Mouse (Mus musculus) layer of hippocampus, postnatal 36 days (tissue): ENCODE results near the gene Adamts7. TPM values are rescaled to one million over a fixed set of nuclear protein-coding genes. Genes with fewer than 3 reads are reported as not detected.

Experiments
- DNase-seq, 2 experiments: peaks; one replicate each; pipeline ENCODE4 v3.0.0; 2022
- total RNA-seq, 2 experiments: library from RNA; stranded (reverse); gene quantifications; 2 replicates each; pipeline ENCODE4 v1.2.3; 2021

Adamts7 gene
- total RNA-seq, 2 experiments from 2014 or later, result 0.20 to 0.80 TPM

DNA sequence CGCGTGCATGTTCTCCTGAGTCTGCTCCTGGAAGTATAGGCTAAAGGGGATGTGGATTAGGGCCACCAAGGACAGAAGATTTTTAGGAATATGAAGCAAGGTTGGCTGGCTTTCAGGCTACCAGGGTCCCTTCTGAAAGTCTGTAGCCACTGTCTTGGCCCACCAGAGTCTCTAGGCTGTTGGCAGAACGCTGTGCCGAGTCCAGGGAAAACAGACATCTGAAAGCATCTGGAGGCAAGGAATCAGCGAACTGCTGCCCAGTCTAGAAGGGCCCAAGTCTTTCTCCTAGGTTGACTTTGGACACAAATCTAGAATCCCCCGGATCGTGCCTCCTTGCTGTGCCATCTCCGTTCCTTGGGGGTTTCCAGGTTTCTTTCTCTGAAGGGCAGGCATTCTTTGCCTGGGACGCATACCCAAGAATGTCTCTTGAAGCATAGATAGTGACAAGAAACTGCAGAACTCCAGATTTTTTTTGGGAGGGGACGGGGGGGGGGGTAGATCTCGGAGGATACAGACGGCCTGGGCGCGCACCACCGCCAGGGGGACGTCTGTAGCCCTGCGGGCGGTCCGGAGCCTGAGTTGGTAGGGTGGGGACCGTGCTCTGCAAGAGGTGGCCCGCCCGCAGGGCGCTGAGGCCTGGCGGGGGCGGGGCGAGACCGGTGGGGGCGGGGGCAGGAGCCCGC, 485 bp upstream of the Adamts7 start:
- no peak for DNase-seq

DNA sequence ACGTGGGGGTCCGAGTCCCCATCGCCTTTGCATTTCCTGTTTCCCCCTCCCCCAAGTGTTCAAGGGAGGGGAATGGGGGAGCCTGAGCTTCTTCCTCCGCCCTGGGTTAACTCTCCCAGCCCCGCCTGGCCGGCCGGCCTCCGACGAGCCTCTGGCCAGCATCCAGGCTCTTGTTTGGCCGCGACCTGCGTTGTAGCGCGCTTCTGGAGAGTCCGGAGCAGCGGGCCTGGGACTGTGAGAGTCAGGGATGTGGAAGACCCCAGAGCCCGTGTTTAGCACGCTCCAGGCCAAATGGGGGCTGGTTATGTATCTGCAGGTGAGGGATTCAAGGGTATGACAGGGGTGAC, 853 bp downstream of the Adamts7 start:
- no peak for DNase-seq

DNA sequence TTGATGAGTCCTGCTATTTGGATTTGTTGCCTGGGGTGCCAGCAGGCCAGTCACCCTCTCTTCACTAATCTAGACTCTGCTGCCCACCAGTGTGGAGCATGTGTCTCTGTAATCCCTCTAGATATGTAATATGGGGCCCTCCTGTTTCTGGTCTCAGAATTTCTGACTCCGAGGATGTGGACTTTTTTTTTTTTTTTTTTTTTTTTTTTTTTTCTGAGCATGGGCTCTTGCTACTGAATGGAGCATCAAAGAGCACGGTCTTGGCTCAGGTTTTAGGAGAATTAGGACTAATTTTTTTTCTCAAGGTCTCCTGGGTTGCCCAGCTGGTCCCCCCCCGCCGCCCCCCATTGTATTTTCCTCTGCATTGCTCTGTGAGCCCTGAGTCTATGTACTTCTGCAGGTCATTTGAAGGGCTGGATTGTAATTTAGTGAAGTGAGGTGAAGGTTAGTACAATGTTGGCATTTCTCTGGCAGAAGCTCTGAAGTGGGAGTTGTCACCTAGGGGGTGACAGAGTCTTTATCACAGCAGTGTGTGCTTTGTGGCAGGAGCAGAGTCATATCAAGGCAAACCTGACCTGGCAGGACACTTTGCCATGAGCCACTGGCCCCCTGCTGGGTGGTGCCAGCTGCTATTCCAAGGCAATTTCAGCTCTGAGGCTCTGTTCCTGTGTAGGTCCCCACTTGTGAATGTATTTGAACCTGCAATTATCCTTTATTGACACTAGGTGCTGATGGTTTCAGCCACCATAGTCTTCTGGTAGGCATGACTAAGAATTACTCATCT, 2.0 kb downstream of the Adamts7 start:
- DNase-seq, result no peak

DNA sequence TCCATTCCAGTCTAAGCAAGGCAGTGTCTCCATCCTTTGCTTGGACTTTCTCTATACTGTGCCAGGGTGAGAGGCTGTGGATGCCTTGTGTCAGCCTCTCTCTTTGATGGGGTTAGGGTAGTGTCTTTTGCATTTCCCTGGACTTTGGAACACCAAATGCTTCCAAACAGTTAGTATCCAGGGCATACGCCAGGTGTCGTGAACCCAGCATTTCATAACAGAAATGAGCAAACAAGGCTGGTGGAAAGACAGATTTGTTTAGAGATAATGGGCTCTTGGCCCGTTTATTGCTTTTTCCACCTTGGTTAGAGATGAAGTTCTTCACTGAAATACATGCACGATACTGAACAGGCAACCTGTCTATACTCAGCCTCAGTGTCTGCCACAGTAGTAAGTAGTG, 2.7 kb downstream of the Adamts7 start:
- no peak for DNase-seq

DNA sequence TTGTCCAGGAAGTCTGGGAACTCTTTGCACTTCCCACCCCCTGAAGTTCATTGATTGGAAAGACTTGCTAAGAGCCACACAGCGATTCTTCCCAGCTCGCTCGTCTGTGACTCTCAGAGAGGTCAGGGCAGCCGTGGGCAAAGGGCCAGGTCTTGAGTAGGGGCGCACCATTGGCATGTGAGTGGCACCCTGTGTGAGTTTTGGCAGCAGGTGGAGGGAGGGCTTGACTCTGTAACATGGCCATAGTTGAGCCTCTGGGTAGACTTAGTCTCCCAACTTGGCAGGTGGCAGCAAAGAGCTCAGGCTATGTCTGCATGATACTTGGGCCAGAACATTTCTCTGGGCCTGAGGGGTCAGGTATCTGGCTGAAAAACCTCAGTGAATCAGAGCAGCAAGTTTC, 3.7 kb downstream of the Adamts7 start:
- DNase-seq, result no peak

DNA sequence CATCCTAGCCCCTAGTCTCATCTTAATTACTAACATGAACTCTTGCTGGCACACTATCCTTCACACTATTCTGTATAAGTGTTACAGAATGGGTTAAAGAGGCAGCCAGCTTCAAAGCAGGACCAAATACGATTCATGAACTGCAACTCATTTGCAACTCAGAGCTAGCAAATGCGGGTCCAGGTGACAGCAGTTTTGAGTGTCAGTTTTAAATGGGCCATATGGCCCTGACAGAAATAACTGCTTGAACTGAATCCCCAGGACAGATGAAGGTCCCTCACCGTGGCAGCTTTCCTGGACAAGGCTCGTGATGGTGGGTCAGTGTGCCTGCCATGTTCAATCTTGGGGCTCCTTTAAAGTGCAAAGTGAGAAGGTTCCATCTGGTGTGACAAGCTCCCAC, 7.1 kb downstream of the Adamts7 start:
- no peak for DNase-seq

DNA sequence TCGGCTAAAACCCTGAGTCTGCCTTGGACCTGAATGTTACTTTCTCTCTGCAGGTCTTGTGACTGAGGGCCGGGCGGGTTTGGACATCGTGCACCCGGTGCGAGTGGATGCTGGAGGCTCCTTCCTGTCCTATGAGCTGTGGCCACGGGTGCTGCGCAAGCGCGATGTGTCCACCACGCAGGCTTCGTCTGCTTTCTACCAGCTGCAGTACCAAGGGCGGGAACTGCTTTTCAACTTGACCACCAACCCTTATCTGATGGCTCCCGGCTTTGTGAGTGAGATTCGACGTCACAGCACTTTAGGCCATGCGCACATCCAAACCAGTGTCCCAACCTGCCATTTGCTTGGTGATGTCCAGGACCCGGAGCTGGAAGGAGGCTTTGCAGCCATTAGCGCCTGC, 8.6 kb downstream of the Adamts7 start:
- no peak for DNase-seq

DNA sequence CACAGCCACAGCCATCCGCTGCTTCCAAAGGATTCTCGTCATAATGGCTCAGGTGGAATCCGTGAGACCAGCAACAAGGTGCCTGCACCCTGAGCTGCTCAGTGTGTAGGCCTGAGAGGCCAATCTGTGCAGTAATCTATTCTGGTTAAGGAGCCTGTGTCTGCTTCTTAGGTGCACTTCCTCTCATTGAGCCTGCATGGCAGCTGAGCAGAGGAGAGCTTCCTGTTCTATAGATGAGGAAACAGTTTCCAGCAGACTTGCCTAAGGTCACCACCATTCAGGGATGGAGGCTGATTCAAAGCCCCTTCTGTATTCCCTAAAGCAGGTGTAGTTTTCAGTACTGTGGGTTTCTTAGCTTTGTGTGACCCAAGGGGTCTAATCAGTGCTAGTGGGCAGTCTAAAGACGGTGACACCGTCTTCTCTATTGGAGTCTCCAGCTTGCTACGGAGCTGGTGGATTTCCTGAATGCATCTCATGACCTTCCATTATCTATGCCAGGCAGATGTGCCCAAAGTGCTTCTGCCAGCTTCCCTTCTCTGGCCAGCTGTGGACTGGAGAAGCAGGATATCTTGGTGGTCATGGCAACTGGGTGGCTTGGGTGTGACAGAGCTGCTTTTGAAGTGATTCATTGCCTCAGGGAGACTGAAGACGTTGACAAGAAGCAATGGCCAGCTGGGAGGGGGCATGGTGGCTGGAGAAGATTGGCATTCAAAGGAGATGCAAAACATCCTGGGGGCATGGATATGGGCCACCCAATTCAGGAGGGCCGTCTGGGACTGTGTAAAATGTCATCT, 9.9 kb downstream of the Adamts7 start:
- no peak for DNase-seq

DNA sequence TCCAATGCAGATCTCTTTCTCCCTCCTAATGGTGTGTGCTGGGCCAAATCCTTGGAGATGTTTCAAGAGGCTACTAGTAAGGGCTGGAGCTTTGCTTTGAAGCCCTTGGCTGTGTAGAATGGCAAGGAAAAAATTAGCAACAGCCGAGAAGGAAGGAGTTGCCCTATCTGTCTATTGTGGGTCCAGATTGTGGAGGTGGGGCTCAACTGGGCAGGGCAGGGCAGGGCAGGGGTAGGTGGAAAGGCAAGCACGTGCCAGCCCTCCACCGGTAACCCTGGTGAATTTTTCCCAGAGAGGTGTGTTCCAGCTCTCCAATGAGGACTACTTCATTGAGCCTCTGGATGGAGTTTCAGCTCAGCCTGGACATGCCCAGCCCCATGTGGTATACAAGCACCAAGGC, 10.5 kb downstream of the Adamts7 start:
- DNase-seq, result no peak

DNA sequence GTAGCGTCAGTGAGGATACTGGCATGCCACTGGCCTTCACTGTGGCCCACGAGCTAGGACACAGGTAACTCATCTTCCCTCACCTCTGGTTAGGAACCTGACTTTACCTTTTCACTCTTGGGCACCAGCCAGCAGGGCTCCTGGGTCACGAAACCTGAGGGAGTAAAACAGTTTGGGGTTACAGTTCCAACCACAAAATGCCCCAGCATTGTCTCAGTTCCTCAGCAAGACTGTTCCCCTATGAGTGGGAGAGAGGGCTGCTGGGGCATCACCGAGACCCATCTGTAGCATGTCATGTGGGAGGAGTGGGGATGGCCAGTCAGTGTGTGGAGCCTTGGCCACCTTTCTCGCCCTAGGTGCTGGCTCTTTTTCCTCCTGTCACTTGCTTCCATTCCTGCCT, 16.5 kb downstream of the Adamts7 start:
- DNase-seq, result no peak

DNA sequence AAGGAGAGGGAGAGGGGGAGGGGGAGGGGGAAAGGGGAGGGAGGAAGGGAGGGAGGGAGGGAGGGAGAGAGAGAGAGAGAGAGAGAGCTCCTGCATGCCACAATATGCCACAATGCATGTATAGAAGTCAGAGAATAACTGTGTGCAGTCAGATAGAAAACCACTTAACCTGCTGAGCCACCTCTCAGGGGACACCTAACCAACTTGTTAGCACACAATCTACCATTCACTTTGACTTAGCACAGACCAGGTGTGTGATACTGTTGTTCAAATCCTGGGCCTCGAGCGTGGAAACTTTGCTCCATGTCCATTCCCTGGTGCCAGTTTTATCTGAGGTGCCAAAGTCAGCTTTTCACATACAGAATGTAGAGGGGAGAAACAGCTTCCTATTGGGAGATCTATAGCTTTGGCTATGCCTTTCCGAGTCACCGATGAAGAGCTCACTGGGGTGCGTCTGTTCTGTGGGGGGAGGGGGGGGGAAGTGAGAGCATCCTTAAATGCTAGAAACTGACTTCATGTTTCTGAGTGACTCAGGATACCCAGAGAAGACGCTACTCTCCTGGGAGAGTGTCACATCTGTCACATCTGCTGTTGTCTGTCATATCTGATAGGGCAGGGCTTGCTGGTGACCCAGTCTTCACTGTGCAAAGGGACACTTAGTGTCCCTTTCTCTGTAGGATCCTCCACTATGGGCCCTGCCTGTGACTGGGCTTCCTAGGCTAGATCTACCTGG, 19.0 kb downstream of the Adamts7 start:
- no peak for DNase-seq

DNA sequence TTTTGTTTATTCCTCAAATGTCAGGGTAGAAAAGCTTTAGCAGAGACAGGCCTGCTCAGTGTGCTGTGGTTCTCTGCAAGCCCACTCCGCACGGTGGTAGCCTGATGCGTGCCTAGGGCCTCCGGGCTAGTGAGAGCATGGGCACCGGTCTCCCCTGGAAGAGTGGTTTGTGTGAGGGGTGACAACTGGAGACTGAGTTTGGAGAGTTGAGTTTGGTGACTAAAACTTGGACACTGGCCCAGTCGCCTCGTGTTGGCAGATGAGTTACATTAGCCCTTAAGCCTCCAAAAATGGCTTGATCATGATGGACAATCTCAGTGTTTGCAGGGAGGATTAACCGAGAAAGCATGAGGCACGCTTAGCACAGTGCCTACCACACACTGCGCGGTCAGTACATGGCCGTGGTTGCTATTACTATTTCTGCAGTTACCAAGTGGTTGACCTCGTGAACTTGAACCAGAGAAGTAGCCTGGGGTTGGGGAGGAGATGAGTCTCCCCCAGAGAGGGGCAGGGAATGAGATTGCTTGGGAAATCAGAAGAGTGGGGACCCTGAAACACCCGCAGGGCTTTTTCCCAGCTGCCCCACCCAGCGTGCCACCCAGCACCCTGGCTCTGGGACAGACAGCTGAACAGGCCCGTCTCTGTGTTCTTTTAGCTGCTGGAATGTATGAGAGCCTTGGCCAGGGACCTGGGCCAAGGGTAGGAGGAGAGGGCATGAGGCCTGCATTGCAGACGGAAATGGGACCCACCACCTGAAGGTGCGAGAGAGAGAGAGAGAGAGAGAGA, 20.0 kb downstream of the Adamts7 start:
- DNase-seq, result no peak

DNA sequence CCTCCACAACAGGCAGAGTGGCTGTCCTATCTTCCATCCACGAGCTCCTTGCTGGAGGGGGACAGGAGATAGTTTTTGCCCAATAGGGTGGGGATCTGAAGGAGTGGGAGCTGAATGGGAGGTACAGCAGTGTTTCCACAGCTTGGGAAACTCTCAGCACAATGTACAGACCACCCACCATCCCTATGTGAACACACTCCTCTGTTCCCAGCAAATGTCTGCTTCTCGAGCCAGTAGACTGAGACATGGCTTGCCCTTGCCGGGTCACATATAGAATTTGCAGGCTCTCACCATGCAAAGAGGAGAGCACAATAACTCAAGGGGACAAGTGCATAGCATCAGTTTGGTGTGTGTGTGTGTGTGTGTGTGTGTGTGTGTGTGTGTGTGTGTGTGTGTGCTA, 20.7 kb downstream of the Adamts7 start:
- no peak for DNase-seq

DNA sequence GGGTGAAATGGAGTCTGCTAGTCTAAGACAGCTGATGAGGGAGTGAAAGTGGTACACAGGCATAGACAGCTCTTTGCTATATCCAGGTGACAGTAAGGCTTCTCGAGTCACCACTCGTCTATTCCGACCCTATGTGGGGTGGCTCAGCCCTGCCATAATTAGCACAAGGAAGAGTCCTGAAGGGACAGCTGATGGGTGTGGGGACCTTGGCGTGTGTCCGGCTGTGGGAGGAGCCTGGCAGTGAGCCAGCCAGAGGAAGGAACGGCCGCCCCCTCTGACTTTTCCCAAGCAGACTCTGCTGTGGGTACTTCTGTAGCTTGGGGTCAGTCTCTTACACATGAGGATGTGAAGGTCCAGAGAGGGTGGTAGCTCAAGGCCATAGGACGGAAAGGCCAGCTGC, 21.2 kb downstream of the Adamts7 start:
- no peak for DNase-seq

DNA sequence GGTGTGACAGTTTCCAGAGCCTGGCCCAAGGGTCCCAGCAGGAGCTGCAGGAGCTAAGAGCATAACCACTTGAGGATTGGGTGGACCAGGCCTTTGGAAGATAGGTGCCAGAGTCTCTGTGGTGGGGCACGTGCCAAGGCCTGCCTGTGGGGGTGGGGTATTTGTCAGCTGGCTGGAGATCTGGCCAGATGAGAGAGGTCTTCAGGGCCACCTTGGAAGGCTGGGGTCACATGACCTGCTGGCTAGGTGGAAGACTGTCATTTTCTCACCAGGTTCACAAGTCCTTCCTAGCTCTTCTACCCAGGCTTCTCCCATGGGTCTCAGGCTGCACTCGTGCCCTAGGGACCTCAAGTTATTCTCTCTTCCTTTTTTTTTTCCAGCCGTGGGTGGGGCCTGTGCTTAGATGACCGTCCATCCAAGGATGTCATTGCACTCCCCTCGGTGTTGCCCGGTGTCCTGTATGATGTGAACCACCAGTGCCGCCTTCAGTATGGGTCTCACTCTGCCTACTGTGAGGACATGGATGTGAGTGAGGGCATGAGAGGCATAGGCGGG, 22.6 kb downstream of the Adamts7 start:
- no peak for DNase-seq

DNA sequence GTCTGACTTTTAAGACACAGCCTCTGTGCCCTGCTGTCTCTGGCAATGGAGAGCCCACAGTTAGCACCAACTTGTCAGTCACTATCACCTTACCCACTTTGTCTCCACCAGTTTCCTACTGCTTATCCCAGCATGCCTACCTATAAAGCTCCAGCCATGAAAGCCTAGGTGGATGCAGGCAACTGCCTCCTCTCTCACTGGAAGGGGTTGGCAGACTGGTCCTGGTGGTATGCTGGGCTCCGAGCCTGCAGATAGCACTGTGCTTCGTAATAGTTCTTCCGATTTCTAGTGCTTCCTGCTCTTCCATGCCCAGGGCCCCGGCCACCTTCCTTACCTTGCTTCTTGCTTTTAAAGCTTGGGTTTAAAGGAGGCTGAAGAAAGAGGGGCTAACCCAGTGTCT, 26.0 kb downstream of the Adamts7 start:
- DNase-seq, result no peak

DNA sequence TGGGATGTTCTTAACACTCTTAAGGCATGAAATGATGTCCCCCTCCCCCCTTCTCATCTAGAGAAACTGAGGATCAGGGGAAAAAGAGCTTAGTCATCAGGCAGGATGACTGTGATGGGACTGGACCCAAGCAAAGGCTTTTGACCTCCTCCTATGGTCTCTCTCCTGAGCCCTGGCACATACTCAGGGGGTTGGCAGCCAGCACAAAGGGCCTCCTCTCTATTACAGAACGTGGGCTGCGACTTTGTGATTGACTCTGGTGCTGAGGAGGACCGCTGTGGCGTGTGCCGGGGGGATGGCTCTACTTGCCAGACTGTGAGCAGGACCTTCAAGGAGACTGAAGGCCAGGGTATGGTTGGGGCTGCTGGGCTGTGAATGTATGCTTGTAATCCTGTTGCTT, 26.5 kb downstream of the Adamts7 start:
- DNase-seq, result no peak

DNA sequence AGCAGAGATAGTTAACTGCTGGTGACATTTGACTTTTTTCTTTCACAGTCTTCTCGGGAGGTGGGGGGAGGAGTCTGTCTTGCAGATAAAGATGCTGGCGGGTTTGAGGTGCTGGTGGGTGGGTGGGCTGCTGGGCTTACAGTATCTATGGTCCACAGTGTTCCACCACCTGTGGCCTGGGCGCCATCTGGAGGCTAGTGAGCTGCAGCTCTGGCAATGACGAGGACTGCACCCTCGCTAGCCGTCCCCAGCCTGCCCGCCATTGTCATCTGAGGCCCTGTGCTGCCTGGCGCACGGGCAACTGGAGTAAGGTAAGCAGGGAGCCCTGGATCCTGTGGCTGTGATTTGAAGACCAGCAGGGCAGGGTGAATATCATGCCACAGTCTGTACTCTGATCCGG, 32.1 kb downstream of the Adamts7 start:
- DNase-seq, result no peak

DNA sequence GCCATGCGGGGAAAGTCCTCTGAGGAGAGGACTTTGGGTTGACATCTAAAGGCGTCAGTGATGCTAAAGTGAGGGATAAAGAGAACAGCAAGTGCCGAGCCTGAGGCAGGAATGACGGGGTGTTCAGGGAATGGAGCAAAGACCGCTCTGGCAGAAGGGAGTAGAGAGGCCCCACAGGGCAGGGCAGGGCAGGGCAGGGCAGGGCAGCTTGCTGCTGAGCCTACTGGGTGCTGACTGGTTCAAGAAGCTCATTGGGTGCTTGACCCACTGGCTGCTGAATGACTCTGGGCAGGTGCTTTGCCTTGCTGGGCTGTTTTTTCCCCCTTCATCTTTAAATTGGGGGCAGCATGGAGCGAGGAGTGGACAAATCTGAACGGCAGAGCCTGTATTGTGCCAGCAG, 33.4 kb downstream of the Adamts7 start:
- DNase-seq, result no peak

DNA sequence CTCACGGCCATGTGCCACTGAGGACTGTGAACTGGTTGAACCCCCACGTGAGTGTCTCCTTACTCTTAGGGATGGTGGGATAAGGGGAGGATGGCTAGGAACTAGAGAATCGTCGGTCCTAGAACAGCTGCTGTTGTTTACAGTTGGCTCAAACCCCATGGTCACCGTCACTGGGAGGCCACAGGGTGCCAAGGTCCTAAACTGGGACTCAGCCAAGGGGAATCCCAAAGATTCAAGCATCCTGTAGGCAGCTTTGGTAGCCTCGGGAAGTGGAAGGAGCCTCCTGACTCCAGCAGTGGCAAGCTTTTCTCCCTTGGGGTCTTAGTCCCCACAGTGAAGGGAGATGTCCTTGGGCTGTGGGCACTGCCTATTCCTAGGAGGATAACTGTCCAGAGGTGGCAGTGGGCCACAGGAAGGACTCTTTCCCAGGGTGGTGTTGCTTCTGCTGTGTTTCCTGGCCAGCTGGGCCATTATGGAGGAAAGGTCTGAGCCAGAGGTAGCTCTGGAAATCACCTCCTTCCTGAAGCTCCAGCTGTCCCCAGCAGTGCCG, 34.3 kb downstream of the Adamts7 start:
- no peak for DNase-seq

DNA sequence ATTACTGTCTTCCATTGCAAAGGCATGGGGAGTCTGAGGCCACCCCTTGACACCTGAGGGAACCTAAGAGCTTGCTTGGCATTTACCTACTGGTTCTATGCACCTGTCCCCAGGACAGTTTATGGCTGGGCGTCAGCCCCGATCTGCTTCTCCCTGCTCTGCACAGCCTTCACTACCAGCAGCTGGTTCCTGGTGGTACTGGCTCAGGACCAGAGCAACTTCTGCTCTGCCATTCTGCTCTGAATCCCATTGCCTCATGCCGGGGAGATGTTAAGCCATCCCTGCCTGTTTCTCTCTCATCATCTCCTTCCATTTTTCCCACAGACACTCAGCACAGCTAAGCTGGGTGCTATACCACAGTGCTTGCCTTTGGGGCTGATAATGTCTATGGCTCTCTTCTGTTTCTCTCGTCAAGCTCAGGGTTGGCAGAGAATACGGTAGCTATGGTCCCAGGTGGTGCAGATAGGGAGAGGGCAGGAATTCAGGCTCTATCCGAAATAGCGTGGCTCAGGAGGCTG, 35.1 kb downstream of the Adamts7 start:
- DNase-seq, result no peak
